Mouse (Mus musculus) cortical plate, adult 2 months (tissue): ENCODE measurements around the gene Traf7.

ENCODE experiments used
- CTCF ChIP-seq: fragments of 200-500 bp; IDR thresholded peaks from 2 replicates; pipeline ENCODE4 v1.5.1; 2011; ENCODE audit warnings: mild to moderate bottlenecking, control low read depth, low read length; ENCODE audit not compliant: insufficient read depth; ENCODE audit errors: extremely low read depth
- POLR2A ChIP-seq: fragments of 200-500 bp; IDR thresholded peaks from 2 replicates; pipeline ENCODE4 v1.6.1; 2011; ENCODE audit warnings: mild to moderate bottlenecking, low read length, control low read depth; ENCODE audit not compliant: insufficient read depth; ENCODE audit errors: extremely low read depth

DNA sequence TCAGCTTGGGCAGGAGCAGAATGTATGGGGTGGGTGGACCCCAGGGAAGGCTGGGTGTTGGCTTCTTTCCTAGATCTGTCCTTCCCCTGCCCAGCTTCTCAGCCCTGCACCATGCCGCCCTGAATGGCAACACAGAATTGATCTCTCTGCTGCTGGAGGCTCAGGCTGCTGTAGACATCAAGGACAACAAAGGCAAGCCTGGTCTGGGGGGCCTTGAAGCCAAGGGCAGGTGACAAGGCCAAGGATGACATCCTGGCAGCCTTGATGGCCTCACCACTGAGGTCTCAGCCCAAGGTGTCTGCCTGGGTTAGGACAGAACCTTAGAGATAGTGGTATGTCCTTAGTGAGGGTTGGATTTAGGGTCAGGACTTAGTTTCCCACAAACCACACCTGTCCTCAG lies 31.7 kb downstream of the Traf7 start:
- TF ChIP-seq CTCF = no peak
- no peak for TF ChIP-seq POLR2A
